Mouse (Mus musculus) gastrocnemius, postnatal 4 days (tissue): ENCODE results near the gene Ccr1l1. TPM values are rescaled to one million over a fixed set of nuclear protein-coding genes. Genes with fewer than 3 reads are reported as not detected.

Source experiments
- DNase-seq, 2 experiments: peaks; one replicate each; pipeline ENCODE4 v3.0.0; 2021 to 2022; ENCODE audit warnings: low spot score in 2 of 2, mixed read lengths in 2 of 2
- total RNA-seq, 2 experiments: library from RNA; stranded (reverse); gene quantifications; 2 replicates each; pipeline ENCODE4 v1.2.3; 2021

Ccr1l1 gene
- total RNA-seq, 2 experiments from 2014 or later: not detected

GRCm38 (mm10) chr9:123928759-123929246, 49.4 kb downstream of the Ccr1l1 start:
- DNase-seq: no peak

DNA sequence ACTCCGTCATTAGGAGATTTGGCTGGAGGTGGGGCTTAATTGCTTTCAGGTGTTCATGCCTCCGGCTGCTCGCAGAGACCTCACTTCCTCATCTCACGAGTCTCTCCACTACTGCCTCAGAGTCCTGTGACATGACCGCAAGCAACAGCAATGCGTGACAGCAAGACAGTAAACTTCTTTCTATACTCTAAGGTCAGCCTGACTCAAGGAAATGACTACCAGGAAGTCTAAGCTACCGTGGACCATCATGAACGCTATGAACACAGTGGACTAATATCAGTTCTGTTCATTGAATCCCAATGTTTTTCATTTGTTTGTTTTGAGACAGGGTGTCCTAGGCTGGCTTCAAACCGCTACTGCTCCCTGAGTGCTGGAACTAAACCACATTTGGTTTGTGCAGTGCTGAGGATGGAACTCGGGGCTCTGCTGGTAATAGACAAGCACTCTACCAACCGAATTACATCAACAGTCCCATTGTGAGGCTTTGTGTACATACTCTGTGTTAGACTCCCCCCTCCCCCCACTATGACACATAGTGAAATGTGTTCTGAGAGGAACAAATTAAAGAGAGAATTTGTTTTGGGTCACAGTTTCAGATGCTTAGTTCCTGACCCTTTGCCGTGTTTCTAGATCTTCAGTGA, 50.0 kb downstream of the Ccr1l1 start:
- DNase-seq: no peak

DNA sequence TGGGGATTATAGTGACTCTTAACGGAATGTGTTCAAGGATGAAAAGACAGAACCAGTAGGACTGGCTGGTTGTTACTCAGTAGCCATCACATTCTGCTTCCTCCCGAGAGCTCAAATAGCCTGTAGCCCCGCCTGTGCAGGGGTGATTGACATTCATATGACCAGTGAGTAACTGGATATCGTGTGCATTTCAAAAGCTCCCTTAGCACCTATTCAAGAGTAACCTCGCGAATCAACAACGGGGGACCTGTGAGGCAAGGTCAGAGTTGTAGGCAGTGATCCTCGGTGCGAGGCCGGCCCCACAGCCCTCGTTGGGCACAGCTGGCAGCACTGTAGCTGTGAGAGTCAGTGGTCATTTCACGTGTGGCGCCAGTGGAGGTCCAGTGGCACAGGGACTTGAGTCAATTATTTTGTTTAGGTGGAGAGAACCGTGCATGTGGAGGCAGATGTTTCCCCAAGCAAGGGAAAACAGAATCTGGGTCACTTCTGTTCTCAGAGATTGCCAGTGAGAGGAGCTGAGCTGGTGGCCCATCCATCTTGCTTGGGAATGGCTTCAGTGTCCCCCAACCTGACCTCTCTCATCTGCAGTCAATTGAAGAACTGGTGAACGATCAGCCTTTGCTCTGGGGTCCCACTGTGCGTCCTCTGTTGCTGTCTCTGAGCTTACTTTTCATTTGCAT, 50.8 kb downstream of the Ccr1l1 start:
- no peak for DNase-seq

Other genes with a start within 250 kb of the Ccr1l1 start
- gene Cxcr6, start 171.9 kb downstream of the Ccr1l1 start, total RNA-seq: not detected
- 100 to 1,000 TPM; 130 to 141 TPM for gene Fyco1, start 126.5 kb downstream of the Ccr1l1 start, total RNA-seq
- gene Xcr1, start 116.4 kb downstream of the Ccr1l1 start, total RNA-seq: not detected
- gene Ccr1, start 9.7 kb downstream of the Ccr1l1 start, total RNA-seq: 1 to 10 TPM; 3.7 to 4.2 TPM
- gene Ccr3, start 43.6 kb upstream of the Ccr1l1 start, total RNA-seq: not detected
- gene Ccr2, start 123.5 kb upstream of the Ccr1l1 start, total RNA-seq: 1 to 10 TPM in 1 of 2 experiments, under 1 TPM in 1; 0.98 to 1.2 TPM
- gene Ccr5, start 143.1 kb upstream of the Ccr1l1 start, total RNA-seq: under 1 TPM; 0.08 to 0.12 TPM